Comparison of ENCODE assay signal across 16 mouse cellular contexts in the genomic region with DNA sequence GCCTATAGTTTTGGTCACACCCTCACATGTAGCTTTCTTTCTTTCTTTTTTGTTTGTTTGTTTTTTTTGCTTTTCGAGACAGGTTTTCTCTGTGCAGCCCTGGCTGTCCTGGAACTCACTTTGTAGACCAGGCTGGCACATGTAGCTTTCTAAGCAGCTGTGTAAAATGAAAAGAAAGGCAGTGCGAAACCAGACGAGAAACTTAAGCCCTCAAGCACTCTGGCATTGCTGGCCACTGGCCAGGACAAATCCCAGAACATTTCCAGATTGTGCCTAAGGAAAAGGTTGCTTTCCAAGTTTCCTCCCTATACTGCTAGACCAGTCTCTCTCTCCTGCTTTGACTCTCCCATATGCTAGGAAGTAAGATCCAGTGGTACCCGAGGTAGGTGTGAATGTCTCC.
DNase-seq lines count a peak whose midpoint lies in the region; ATAC-seq and TF ChIP-seq lines count a peak whose summit lies in the region.
"Had no signal": no experiment of that assay in that cellular context is flagged by ENCODE, and none has a peak within 500 bp of the region (broad histone marks: within the 10 kb centered on the region; RNA-seq: fewer than 3 reads in every experiment).

No protein-coding gene starts in this region.

- peak; percentile 56 for DNase-seq in forebrain, embryonic 14.5 days (ENCODE audit: low spot score)
- peak; percentile 36 for DNase-seq in lung, embryonic 14.5 days
- no peak for DNase-seq in lung, postnatal 0 days (ENCODE audit: low spot score)
- peak; percentile 69 for DNase-seq in brain, embryonic 14.5 days (ENCODE audit: low read depth)
- no peak for DNase-seq in layer of hippocampus, postnatal 10 days (ENCODE audit: low spot score in 2 of 2)
- DNase-seq: adrenal gland, adult 2 months; B cell, adult 2 months; cerebellum, adult 11 months; gastrocnemius, postnatal 10 days; kidney, adult 11 months; spleen, adult 18-20 months; thymus, postnatal 4 days had no signal

- no peak for TF ChIP-seq EP300 in lung, postnatal 0 days (IDR thresholded peaks at IDR 0.05)

- no peaks in the 10 kb centered on the region for H3K9me3 ChIP-seq in forebrain, embryonic 14.5 days (replicated peaks; ENCODE audit: control insufficient read depth, low read length)
- no peaks in the 10 kb centered on the region for H3K9me3 ChIP-seq in forebrain, embryonic 12.5 days
- H3K9me3 ChIP-seq in lung, embryonic 14.5 days (ENCODE audit: low read depth, low read length), result no peaks in the 10 kb centered on the region
- H3K9me3 ChIP-seq in lung, postnatal 0 days (ENCODE audit: low read length), result no peaks in the 10 kb centered on the region
- H3K9me3 ChIP-seq: limb, embryonic 15.5 days; liver, embryonic 15.5 days had no signal

- no peaks in the 10 kb centered on the region for H3K36me3 ChIP-seq in forebrain, embryonic 14.5 days (ENCODE audit: control insufficient read depth, insufficient read depth, low read length)
- H3K36me3 ChIP-seq in forebrain, embryonic 12.5 days (replicated peaks), result no peaks in the 10 kb centered on the region
- H3K36me3 ChIP-seq in lung, embryonic 14.5 days (ENCODE audit: insufficient read depth), result no peaks in the 10 kb centered on the region
- no peaks in the 10 kb centered on the region for H3K36me3 ChIP-seq in lung, postnatal 0 days (ENCODE audit: insufficient read depth, low read length)
- H3K36me3 ChIP-seq: limb, embryonic 15.5 days; liver, embryonic 15.5 days had no signal

- no peaks in the 10 kb centered on the region for H3K27me3 ChIP-seq in forebrain, embryonic 14.5 days (replicated peaks; ENCODE audit: control insufficient read depth, insufficient read depth, low read length)
- no peaks in the 10 kb centered on the region for H3K27me3 ChIP-seq in forebrain, embryonic 12.5 days
- H3K27me3 ChIP-seq in lung, embryonic 14.5 days (ENCODE audit: insufficient read depth, low read length), result no peaks in the 10 kb centered on the region
- no peaks in the 10 kb centered on the region for H3K27me3 ChIP-seq in lung, postnatal 0 days (replicated peaks; ENCODE audit: insufficient read depth, low read length)
- H3K27me3 ChIP-seq: limb, embryonic 15.5 days; liver, embryonic 15.5 days had no signal

- H3K4me3 ChIP-seq in forebrain, embryonic 14.5 days (ENCODE audit: low read depth, low read length), result no peak overlapping the region
- H3K4me3 ChIP-seq in forebrain, embryonic 12.5 days (replicated peaks), result no peak overlapping the region
- no peak overlapping the region for H3K4me3 ChIP-seq in lung, embryonic 14.5 days (ENCODE audit: low read depth, low read length)
- H3K4me3 ChIP-seq in lung, postnatal 0 days (ENCODE audit: low read depth, low read length), result no peak overlapping the region
- H3K4me3 ChIP-seq: limb, embryonic 15.5 days; liver, embryonic 15.5 days had no signal

- no peak overlapping the region for H3K9ac ChIP-seq in forebrain, embryonic 14.5 days (ENCODE audit: low read length)
- no peak overlapping the region for H3K9ac ChIP-seq in forebrain, embryonic 12.5 days
- H3K9ac ChIP-seq in lung, embryonic 14.5 days, result no peak overlapping the region
- no peak overlapping the region for H3K9ac ChIP-seq in lung, postnatal 0 days (replicated peaks; ENCODE audit: low read depth)
- H3K9ac ChIP-seq: limb, embryonic 15.5 days; liver, embryonic 15.5 days had no signal

- TF ChIP-seq POLR2A in brain, embryonic 14.5 days (IDR thresholded peaks at IDR 0.05; ENCODE audit: borderline replicate concordance, extremely low read depth, insufficient read depth, insufficient read length, poor library complexity, severe bottlenecking), result no peak

- no peak overlapping the region for H3K27ac ChIP-seq in forebrain, embryonic 14.5 days (ENCODE audit: low read depth, low read length)
- H3K27ac ChIP-seq in forebrain, embryonic 12.5 days, result no peak overlapping the region
- no peak overlapping the region for H3K27ac ChIP-seq in lung, embryonic 14.5 days (ENCODE audit: low read depth)
- H3K27ac ChIP-seq in lung, postnatal 0 days (ENCODE audit: low read length), result no peak overlapping the region
- H3K27ac ChIP-seq: liver, embryonic 15.5 days had no signal

- peak; percentile 62; the same call in 1 of the 2 replicates for ATAC-seq in forebrain, embryonic 14.5 days
- ATAC-seq in forebrain, embryonic 12.5 days (ENCODE audit: low FRiP score), result no peak
- ATAC-seq in lung, embryonic 14.5 days (ENCODE audit: insufficient read depth), result no peak
- ATAC-seq in lung, postnatal 0 days, result no peak
- ATAC-seq in megakaryocyte progenitor cell, adult 5-6 weeks (replicated peaks; ENCODE audit: poor library complexity), result no peak

- no peak for TF ChIP-seq CTCF in lung, embryonic 14.5 days (IDR thresholded peaks at IDR 0.05; ENCODE audit: low read depth)
- no peak for TF ChIP-seq CTCF in lung, postnatal 0 days (IDR thresholded peaks at IDR 0.05)
- TF ChIP-seq CTCF in brain, embryonic 14.5 days (IDR thresholded peaks at IDR 0.05; ENCODE audit: borderline replicate concordance, extremely low read depth, insufficient read depth, insufficient read length), result no peak

- WGBS in forebrain, embryonic 14.5 days, result 57% methylated on average over 4 of the region's 4 CpGs
- 71% methylated on average over 4 of the region's 4 CpGs for WGBS in forebrain, embryonic 12.5 days
- 65% methylated on average over 4 of the region's 4 CpGs for WGBS in lung, embryonic 14.5 days
- WGBS in lung, postnatal 0 days, result 55% methylated on average over 4 of the region's 4 CpGs

- H3K4me2 ChIP-seq in forebrain, embryonic 14.5 days (ENCODE audit: low read length), result no peak overlapping the region
- H3K4me2 ChIP-seq in forebrain, embryonic 12.5 days, result no peak overlapping the region
- no peak overlapping the region for H3K4me2 ChIP-seq in lung, embryonic 14.5 days
- H3K4me2 ChIP-seq in lung, postnatal 0 days (replicated peaks; ENCODE audit: low read depth, low read length), result no peak overlapping the region
- H3K4me2 ChIP-seq: limb, embryonic 15.5 days; liver, embryonic 15.5 days had no signal

- H3K4me1 ChIP-seq in forebrain, embryonic 14.5 days (ENCODE audit: control insufficient read depth, insufficient read depth, low read length), result no peaks in the 10 kb centered on the region
- no peaks in the 10 kb centered on the region for H3K4me1 ChIP-seq in forebrain, embryonic 12.5 days
- no peaks in the 10 kb centered on the region for H3K4me1 ChIP-seq in lung, embryonic 14.5 days (ENCODE audit: insufficient read depth)
- no peaks in the 10 kb centered on the region for H3K4me1 ChIP-seq in lung, postnatal 0 days (ENCODE audit: insufficient read depth, low read depth, low read length)
- H3K4me1 ChIP-seq: liver, embryonic 15.5 days had no signal

Comparison
In these comparisons a context has a peak if more than half of its experiments do, and no peak if none do; other contexts are left out.
1. DNase-seq: peak in forebrain, embryonic 14.5 days (single experiment), lung, embryonic 14.5 days (single experiment) and brain, embryonic 14.5 days (single experiment); none in lung, postnatal 0 days (single experiment) and layer of hippocampus, postnatal 10 days (0 of 2).